Mouse (Mus musculus) CD8-positive naive resting alpha-beta T cell, adult 57 days (primary cell): ENCODE results near the gene Chek2. TPM values are rescaled to one million over a fixed set of nuclear protein-coding genes. Genes with fewer than 3 reads are reported as not detected.

Experiments
- total RNA-seq: library from RNA; stranded (reverse); gene quantifications from one replicate; pipeline ENCODE4 v1.2.4, GENCODE M21; 2023

Chek2 gene
- 3.9 TPM for total RNA-seq

GRCm38 (mm10) chr5:110839678-110840365 lies at the start of gene Chek2, which contains the start of gene Hscb:
TSS of gene Chek2 (plus strand) at chr5:110839979.
TSS of gene Hscb (minus strand) at chr5:110839777.

GRCm38 (mm10) chr5:110809667-110810325 lies 30.0 kb upstream of the Chek2 start, which contains the start of gene Ulk1:
TSS of gene Ulk1 (minus strand) at chr5:110810097.

GRCm38 (mm10) chr5:110879584-110880374 lies 40.0 kb downstream of the Chek2 start, which contains the start of gene Ttc28:
TSS of gene Ttc28 (plus strand) at chr5:110879803.

Other genes with a start within 250 kb of the Chek2 start
- 59.9 TPM for gene Noc4l, start 186.6 kb upstream of the Chek2 start, total RNA-seq
- 48.1 TPM for gene Ddx51, start 186.5 kb upstream of the Chek2 start, total RNA-seq
- 247 TPM for gene Ep400, start 69.3 kb upstream of the Chek2 start, total RNA-seq
- 33.7 TPM for gene Pus1, start 59.3 kb upstream of the Chek2 start, total RNA-seq
- 93.9 TPM for gene Ulk1, start 29.9 kb upstream of the Chek2 start, total RNA-seq
- 24.4 TPM for gene Hscb, start 202 bp upstream of the Chek2 start, total RNA-seq
- 27.2 TPM for gene Ttc28, start 39.8 kb downstream of the Chek2 start, total RNA-seq